Mouse (Mus musculus): ENCODE data around the gene Olfr878. TPM values are rescaled to one million over a fixed set of nuclear protein-coding genes. Genes with fewer than 3 reads are reported as not detected.

Gene Olfr878
- total RNA-seq (2022), result under 1 TPM in 2 of 4 experiments, not detected in 2; 0.13 to 0.21 TPM

- no peak for DNase-seq (ENCODE audit: low spot score in 2 of 2)
These were observed at the start of gene Olfr878 for GRCm38 (mm10) chr9:37917540-37917939. Gene Olfr878, plus strand, starts transcription at chr9:37917840.

GRCm38 (mm10) chr9:37870246-37870645 is 47.4 kb upstream of the Olfr878 start:
- no peak for DNase-seq (ENCODE audit: low spot score in 2 of 2)

- no peak for DNase-seq (ENCODE audit: low spot score in 2 of 2)
These were observed 46.5 kb upstream of the Olfr878 start for GRCm38 (mm10) chr9:37871097-37871496.

GRCm38 (mm10) chr9:37871536-37871935 is 46.1 kb upstream of the Olfr878 start:
- no peak for DNase-seq (ENCODE audit: low spot score in 2 of 2)

GRCm38 (mm10) chr9:37890960-37891359 is 26.7 kb upstream of the Olfr878 start:
- peak in 1 of 2 experiments; percentile 44 for DNase-seq (ENCODE audit: low spot score in 2 of 2)

- no peak for DNase-seq (ENCODE audit: low spot score in 2 of 2)
These were observed 21.0 kb upstream of the Olfr878 start, which contains the start of gene Olfr145 for GRCm38 (mm10) chr9:37896661-37897060. Gene Olfr145, plus strand, starts transcription at chr9:37896724.

GRCm38 (mm10) chr9:37905555-37905954 is 12.1 kb upstream of the Olfr878 start:
- DNase-seq (ENCODE audit: low spot score in 2 of 2), result peak in 1 of 2 experiments; percentile 29

GRCm38 (mm10) chr9:37918018-37918417 is 378 bp downstream of the Olfr878 start:
- DNase-seq (ENCODE audit: low spot score in 2 of 2), result no peak

- no peak for DNase-seq (ENCODE audit: low spot score in 2 of 2)
These were observed 6.6 kb downstream of the Olfr878 start for GRCm38 (mm10) chr9:37924194-37924593.

- no peak for DNase-seq (ENCODE audit: low spot score in 2 of 2)
These were observed 7.8 kb downstream of the Olfr878 start for GRCm38 (mm10) chr9:37925445-37925844.

- no peak for DNase-seq (ENCODE audit: low spot score in 2 of 2)
These were observed 8.7 kb downstream of the Olfr878 start for GRCm38 (mm10) chr9:37926019-37927013.

GRCm38 (mm10) chr9:37932519-37932918 is 14.9 kb downstream of the Olfr878 start:
- DNase-seq (ENCODE audit: low spot score in 2 of 2), result peak; percentile 30 to 76

GRCm38 (mm10) chr9:37934146-37934545 is 16.5 kb downstream of the Olfr878 start:
- DNase-seq (ENCODE audit: low spot score in 2 of 2), result no peak

- DNase-seq (ENCODE audit: low spot score in 2 of 2), result peak in 1 of 2 experiments; percentile 28
These were observed 23.5 kb downstream of the Olfr878 start for GRCm38 (mm10) chr9:37941167-37941566.

Other genes with a start within 250 kb of the Olfr878 start
- not detected for gene Panx3, start 248.6 kb upstream of the Olfr878 start, total RNA-seq (2022)
- gene Olfr160, start 201.6 kb upstream of the Olfr878 start, total RNA-seq (2022), result not detected
- gene Olfr874, start 172.7 kb upstream of the Olfr878 start, total RNA-seq (2022), result not detected
- not detected for gene Olfr875, start 146.0 kb upstream of the Olfr878 start, total RNA-seq (2022)
- gene Olfr876, start 114.8 kb upstream of the Olfr878 start, total RNA-seq (2022), result not detected
- gene Olfr877, start 63.6 kb upstream of the Olfr878 start, total RNA-seq (2022), result not detected
- not detected for gene Olfr145, start 21.1 kb upstream of the Olfr878 start, total RNA-seq (2022)
- not detected for gene Olfr881, start 74.0 kb downstream of the Olfr878 start, total RNA-seq (2022)
- gene Olfr883, start 108.0 kb downstream of the Olfr878 start, total RNA-seq (2022), result under 1 TPM in 1 of 4 experiments, not detected in 3; 0.41 TPM
- gene Olfr884, start 128.7 kb downstream of the Olfr878 start, total RNA-seq (2022), result not detected
- gene Olfr885, start 143.5 kb downstream of the Olfr878 start, total RNA-seq (2022), result not detected
- not detected for gene Olfr887, start 166.2 kb downstream of the Olfr878 start, total RNA-seq (2022)
- not detected for gene Olfr888, start 190.3 kb downstream of the Olfr878 start, total RNA-seq (2022)
- under 1 TPM in 1 of 4 experiments, not detected in 3; 0.07 TPM for gene Olfr889, start 197.4 kb downstream of the Olfr878 start, total RNA-seq (2022)
- not detected for gene Olfr890, start 224.7 kb downstream of the Olfr878 start, total RNA-seq (2022)

Measured in left cerebral cortex, adult 8-10 months (tissue).